ENCODE assay signal across 8 mouse cellular contexts in genomic region chr1:136118875-136119274, GRCm38 (mm10). TPM values are rescaled to one million over a fixed set of nuclear protein-coding genes. Genes with fewer than 3 reads are reported as not detected.
DNase-seq lines count a peak whose midpoint lies in the region; ATAC-seq lines count a peak whose summit lies in the region.

No protein-coding gene starts in this region.

- H3K9ac ChIP-seq in midbrain, embryonic 13.5 days (replicated peaks), result no peak overlapping the region
- H3K9ac ChIP-seq in midbrain, embryonic 16.5 days (ENCODE audit: low read depth, low read length), result no peak overlapping the region
- H3K9ac ChIP-seq in forebrain, embryonic 11.5 days (ENCODE audit: low read length), result no peak overlapping the region
- H3K9ac ChIP-seq in hindbrain, embryonic 16.5 days (ENCODE audit: low read depth, low read length), result no peak overlapping the region
- H3K9ac ChIP-seq in midbrain, embryonic 14.5 days (replicated peaks; ENCODE audit: low read length), result no peak overlapping the region
- no peak overlapping the region for H3K9ac ChIP-seq in kidney, embryonic 16.5 days (replicated peaks; ENCODE audit: low read length)

- H3K27ac ChIP-seq in midbrain, embryonic 13.5 days, result no peak overlapping the region
- H3K27ac ChIP-seq in midbrain, embryonic 16.5 days (ENCODE audit: low read length), result no peak overlapping the region
- H3K27ac ChIP-seq in forebrain, embryonic 11.5 days (ENCODE audit: low read depth, low read length), result no peak overlapping the region
- no peak overlapping the region for H3K27ac ChIP-seq in hindbrain, embryonic 16.5 days (ENCODE audit: low read depth, low read length)
- H3K27ac ChIP-seq in midbrain, embryonic 14.5 days (replicated peaks; ENCODE audit: low read depth, low read length), result no peak overlapping the region
- no peak overlapping the region for H3K27ac ChIP-seq in kidney, embryonic 16.5 days (ENCODE audit: low read length)

- 36% methylated on average over 8 of the region's 8 CpGs for WGBS in midbrain, embryonic 13.5 days
- WGBS in midbrain, embryonic 16.5 days, result 31% methylated on average over 8 of the region's 8 CpGs
- WGBS in forebrain, embryonic 11.5 days, result 50% methylated on average over 8 of the region's 8 CpGs
- 38% methylated on average over 8 of the region's 8 CpGs for WGBS in hindbrain, embryonic 16.5 days
- 37% methylated on average over 8 of the region's 8 CpGs for WGBS in midbrain, embryonic 14.5 days
- 29% methylated on average over 8 of the region's 8 CpGs for WGBS in kidney, embryonic 16.5 days

- H3K36me3 ChIP-seq in midbrain, embryonic 13.5 days, result no peaks in the 10 kb centered on the region
- H3K36me3 ChIP-seq in midbrain, embryonic 16.5 days (ENCODE audit: control insufficient read depth, insufficient read depth, low read length), result no peaks in the 10 kb centered on the region
- H3K36me3 ChIP-seq in forebrain, embryonic 11.5 days (ENCODE audit: control insufficient read depth, insufficient read depth, low read length), result no peaks in the 10 kb centered on the region
- H3K36me3 ChIP-seq in hindbrain, embryonic 16.5 days (ENCODE audit: control insufficient read depth, insufficient read depth, low read length), result no peaks in the 10 kb centered on the region
- no peaks in the 10 kb centered on the region for H3K36me3 ChIP-seq in midbrain, embryonic 14.5 days (ENCODE audit: control insufficient read depth, insufficient read depth, low read length)
- H3K36me3 ChIP-seq in kidney, embryonic 16.5 days (ENCODE audit: insufficient read depth, low read length), result no peaks in the 10 kb centered on the region

- H3K4me1 ChIP-seq in midbrain, embryonic 13.5 days (replicated peaks), result peaks cover 11% of the 10 kb centered on the region
- peaks cover 5% of the 10 kb centered on the region; the same call in 1 of the 2 replicates for H3K4me1 ChIP-seq in midbrain, embryonic 16.5 days (ENCODE audit: control insufficient read depth, insufficient read depth, low read length)
- H3K4me1 ChIP-seq in forebrain, embryonic 11.5 days (replicated peaks; ENCODE audit: control insufficient read depth, insufficient read depth, low read length), result no peaks in the 10 kb centered on the region; the same call in 1 of the 2 replicates
- peaks cover 2% of the 10 kb centered on the region; the same call in 1 of the 2 replicates for H3K4me1 ChIP-seq in hindbrain, embryonic 16.5 days (ENCODE audit: control insufficient read depth, insufficient read depth, low read depth, low read length)
- no peaks in the 10 kb centered on the region for H3K4me1 ChIP-seq in midbrain, embryonic 14.5 days (ENCODE audit: control insufficient read depth, insufficient read depth, low read length)
- H3K4me1 ChIP-seq in kidney, embryonic 16.5 days (ENCODE audit: insufficient read depth, low read length), result peaks cover 2% of the 10 kb centered on the region; the same call in 1 of the 2 replicates

- ATAC-seq in midbrain, embryonic 13.5 days, result peak; percentile 4; the same call in 1 of the 2 replicates
- no peak for ATAC-seq in midbrain, embryonic 16.5 days
- ATAC-seq in forebrain, embryonic 11.5 days (replicated peaks; ENCODE audit: low FRiP score), result 0 out of 2 replicates have a peak, but pooled peaks have one; percentile 23
- ATAC-seq in hindbrain, embryonic 16.5 days, result peak; percentile 32; the same call in 1 of the 2 replicates
- ATAC-seq in midbrain, embryonic 14.5 days (ENCODE audit: low FRiP score, low TSS enrichment), result 0 out of 2 replicates have a peak, but pooled peaks have one; percentile 17
- ATAC-seq in kidney, embryonic 16.5 days (ENCODE audit: low FRiP score, low TSS enrichment), result no peak

- H3K9me3 ChIP-seq in midbrain, embryonic 13.5 days, result no peaks in the 10 kb centered on the region
- no peaks in the 10 kb centered on the region for H3K9me3 ChIP-seq in midbrain, embryonic 16.5 days (replicated peaks; ENCODE audit: control insufficient read depth, low read length, poor library complexity, severe bottlenecking)
- H3K9me3 ChIP-seq in forebrain, embryonic 11.5 days (ENCODE audit: control insufficient read depth, low read length), result no peaks in the 10 kb centered on the region
- H3K9me3 ChIP-seq in hindbrain, embryonic 16.5 days (ENCODE audit: control insufficient read depth, low read length), result no peaks in the 10 kb centered on the region
- H3K9me3 ChIP-seq in midbrain, embryonic 14.5 days (ENCODE audit: control insufficient read depth, low read length), result no peaks in the 10 kb centered on the region
- no peaks in the 10 kb centered on the region for H3K9me3 ChIP-seq in kidney, embryonic 16.5 days (ENCODE audit: low read length)

- no peaks in the 10 kb centered on the region for H3K27me3 ChIP-seq in midbrain, embryonic 13.5 days
- no peaks in the 10 kb centered on the region for H3K27me3 ChIP-seq in midbrain, embryonic 16.5 days (ENCODE audit: control insufficient read depth, insufficient read depth, low read depth, low read length)
- no peaks in the 10 kb centered on the region for H3K27me3 ChIP-seq in forebrain, embryonic 11.5 days (ENCODE audit: control insufficient read depth, insufficient read depth, low read length)
- H3K27me3 ChIP-seq in hindbrain, embryonic 16.5 days (replicated peaks; ENCODE audit: control insufficient read depth, insufficient read depth, low read length), result no peaks in the 10 kb centered on the region
- H3K27me3 ChIP-seq in midbrain, embryonic 14.5 days (ENCODE audit: control insufficient read depth, insufficient read depth, low read length), result no peaks in the 10 kb centered on the region
- H3K27me3 ChIP-seq in kidney, embryonic 16.5 days (ENCODE audit: insufficient read depth, low read length), result no peaks in the 10 kb centered on the region

- H3K4me3 ChIP-seq in midbrain, embryonic 13.5 days (replicated peaks), result no peak overlapping the region
- H3K4me3 ChIP-seq in midbrain, embryonic 16.5 days (ENCODE audit: low read depth, low read length), result no peak overlapping the region
- H3K4me3 ChIP-seq in forebrain, embryonic 11.5 days (ENCODE audit: low read depth, low read length), result no peak overlapping the region
- no peak overlapping the region for H3K4me3 ChIP-seq in hindbrain, embryonic 16.5 days (ENCODE audit: low read length)
- no peak overlapping the region for H3K4me3 ChIP-seq in midbrain, embryonic 14.5 days (replicated peaks; ENCODE audit: low read depth, low read length)
- H3K4me3 ChIP-seq in kidney, embryonic 16.5 days (ENCODE audit: low read length), result no peak overlapping the region

- no peak for DNase-seq in forebrain, embryonic 11.5 days (ENCODE audit: low spot score)
- DNase-seq in midbrain, embryonic 14.5 days, result peak; percentile 49
- DNase-seq in thymus, postnatal 0 days (ENCODE audit: low spot score), result peak; percentile 44
- no peak for DNase-seq in kidney, adult 11 months

- H3K4me2 ChIP-seq in midbrain, embryonic 13.5 days (replicated peaks), result no peak overlapping the region
- no peak overlapping the region for H3K4me2 ChIP-seq in midbrain, embryonic 16.5 days (ENCODE audit: low read length)
- H3K4me2 ChIP-seq in forebrain, embryonic 11.5 days (ENCODE audit: low read depth, low read length, severe bottlenecking), result no peak overlapping the region
- no peak overlapping the region for H3K4me2 ChIP-seq in hindbrain, embryonic 16.5 days (ENCODE audit: low read length)
- H3K4me2 ChIP-seq in midbrain, embryonic 14.5 days (ENCODE audit: low read length), result no peak overlapping the region
- H3K4me2 ChIP-seq in kidney, embryonic 16.5 days (replicated peaks; ENCODE audit: low read depth, low read length), result no peak overlapping the region

RNA-seq across cellular contexts. Expression of gene Kif21b, which starts 12.3 kb away (rescaled TPM):
- 44.1 and 49.3 TPM in 2 replicates for polyA plus RNA-seq in midbrain, embryonic 13.5 days (2015; fragmentation: Nextera tagmentation; extraction: Ambion mirVana)
- 47.9 and 55.7 TPM in 2 replicates for polyA plus RNA-seq in midbrain, embryonic 16.5 days (2015; fragmentation: Nextera tagmentation; extraction: Ambion mirVana)
- polyA plus RNA-seq in forebrain, embryonic 11.5 days (2014; fragmentation: Nextera tagmentation; extraction: Ambion mirVana), result 16.4 and 19.1 TPM in 2 replicates
- polyA plus RNA-seq in hindbrain, embryonic 16.5 days (2015; fragmentation: Nextera tagmentation; extraction: Ambion mirVana), result 43.6 and 44.3 TPM in 2 replicates
- 56.4 and 65.9 TPM in 2 replicates for polyA plus RNA-seq in midbrain, embryonic 14.5 days (2014; fragmentation: Nextera tagmentation; extraction: Ambion mirVana)
- 14.8 and 20.3 TPM in 2 replicates for polyA plus RNA-seq in thymus, postnatal 0 days (2015; fragmentation: Nextera tagmentation; extraction: Ambion mirVana)
- polyA plus RNA-seq in kidney, embryonic 16.5 days (2015; fragmentation: Nextera tagmentation; extraction: Ambion mirVana), result 2.2 TPM in 2 replicates

Comparison
In these comparisons a context has a peak if more than half of its experiments do, and no peak if none do; other contexts are left out.
1. ATAC-seq: peak in midbrain, embryonic 13.5 days (single experiment), forebrain, embryonic 11.5 days (single experiment), hindbrain, embryonic 16.5 days (single experiment) and midbrain, embryonic 14.5 days (single experiment); none in midbrain, embryonic 16.5 days (single experiment) and kidney, embryonic 16.5 days (single experiment).
2. DNase-seq: peak in midbrain, embryonic 14.5 days (single experiment) and thymus, postnatal 0 days (single experiment); none in forebrain, embryonic 11.5 days (single experiment) and kidney, adult 11 months (single experiment).